Mouse (Mus musculus): ENCODE data around the gene Mmaa. TPM values are rescaled to one million over a fixed set of nuclear protein-coding genes. Genes with fewer than 3 reads are reported as not detected.

The Mmaa gene
- total and polyA plus RNA-seq, 2 experiments from 2014 or later: 9.6 to 14.0 TPM

GRCm38 (mm10) chr8:79288681-79289080 lies 6.1 kb downstream of the Mmaa start:
- no peak overlapping the region for H3K4me3 ChIP-seq (ENCODE audit: low read depth, low read length)

GRCm38 (mm10) chr8:79288250-79288649 lies 6.5 kb downstream of the Mmaa start:
- no peaks in the 10 kb centered on the region; the same call in 1 of the 2 replicates for H3K36me3 ChIP-seq (replicated peaks; ENCODE audit: control insufficient read depth, insufficient read depth, low read length)
- 82% methylated on average over 4 of the region's 4 CpGs for WGBS
- no peak for DNase-seq (ENCODE audit: low spot score)
- no peak overlapping the region for H3K4me2 ChIP-seq (ENCODE audit: low read depth, low read length)
- no peak overlapping the region for H3K27ac ChIP-seq (ENCODE audit: low read depth)
- H3K9ac ChIP-seq (replicated peaks; ENCODE audit: low read depth, low read length): no peak overlapping the region
- no peak for ATAC-seq (ENCODE audit: insufficient read depth, low read depth)
- no peaks in the 10 kb centered on the region for H3K27me3 ChIP-seq (ENCODE audit: control insufficient read depth, insufficient read depth, low read length)
- peaks cover 4% of the 10 kb centered on the region for H3K4me1 ChIP-seq (ENCODE audit: control insufficient read depth, insufficient read depth)
- H3K9me3 ChIP-seq (replicated peaks; ENCODE audit: control insufficient read depth, low read length): no peaks in the 10 kb centered on the region
- H3K4me3 ChIP-seq (ENCODE audit: low read depth, low read length): no peak overlapping the region
- TF ChIP-seq EP300 (IDR thresholded peaks at IDR 0.05; ENCODE audit: low read depth) (no peak), CTCF (IDR thresholded peaks at IDR 0.05; ENCODE audit: low read depth) (no peak)

More at GRCm38 (mm10) chr8:79288681-79289080, 6.1 kb downstream of the Mmaa start:
- Histone ChIP-seq H3K27ac (ENCODE audit: low read depth) (no peak overlapping the region), H3K36me3 (replicated peaks; ENCODE audit: control insufficient read depth, insufficient read depth, low read length) (no peaks in the 10 kb centered on the region; the same call in 1 of the 2 replicates), H3K27me3 (ENCODE audit: control insufficient read depth, insufficient read depth, low read length) (no peaks in the 10 kb centered on the region), H3K4me1 (ENCODE audit: control insufficient read depth, insufficient read depth) (peaks cover 8% of the 10 kb centered on the region), H3K9me3 (replicated peaks; ENCODE audit: control insufficient read depth, low read length) (no peaks in the 10 kb centered on the region), H3K4me2 (ENCODE audit: low read depth, low read length) (no peak overlapping the region), H3K9ac (replicated peaks; ENCODE audit: low read depth, low read length) (no peak overlapping the region)
- WGBS: 72% methylated on average over 2 of the region's 2 CpGs
- DNase-seq (ENCODE audit: low spot score) (no peak), ATAC-seq (ENCODE audit: insufficient read depth, low read depth) (no peak)
- TF ChIP-seq CTCF (IDR thresholded peaks at IDR 0.05; ENCODE audit: low read depth): no peak
- TF ChIP-seq EP300 (IDR thresholded peaks at IDR 0.05; ENCODE audit: low read depth): no peak

- no peak overlapping the region for H3K4me2 ChIP-seq (ENCODE audit: low read depth, low read length)
- H3K4me1 ChIP-seq (ENCODE audit: control insufficient read depth, insufficient read depth): no peaks in the 10 kb centered on the region
- H3K4me3 ChIP-seq (ENCODE audit: low read depth, low read length): no peak overlapping the region
- H3K27me3 ChIP-seq (ENCODE audit: control insufficient read depth, insufficient read depth, low read length): no peaks in the 10 kb centered on the region
- no peak overlapping the region for H3K27ac ChIP-seq (ENCODE audit: low read depth)
- no peaks in the 10 kb centered on the region for H3K9me3 ChIP-seq (replicated peaks; ENCODE audit: control insufficient read depth, low read length)
- H3K9ac ChIP-seq (replicated peaks; ENCODE audit: low read depth, low read length): no peak overlapping the region
- TF ChIP-seq CTCF (IDR thresholded peaks at IDR 0.05; ENCODE audit: low read depth): no peak
- TF ChIP-seq EP300 (IDR thresholded peaks at IDR 0.05; ENCODE audit: low read depth): no peak
- ATAC-seq (ENCODE audit: insufficient read depth, low read depth) (no peak), DNase-seq (ENCODE audit: low spot score) (no peak)
- 87% methylated on average over 3 of the region's 3 CpGs for WGBS
- H3K36me3 ChIP-seq (replicated peaks; ENCODE audit: control insufficient read depth, insufficient read depth, low read length): peaks cover 8% of the 10 kb centered on the region; the same call in 1 of the 2 replicates
These were observed 8.3 kb downstream of the Mmaa start for GRCm38 (mm10) chr8:79286424-79286823.

- H3K9ac ChIP-seq (replicated peaks; ENCODE audit: low read depth, low read length): no peak overlapping the region
- H3K27ac ChIP-seq (ENCODE audit: low read depth): no peak overlapping the region
- H3K4me1 ChIP-seq (ENCODE audit: control insufficient read depth, insufficient read depth): no peaks in the 10 kb centered on the region
- no peaks in the 10 kb centered on the region for H3K9me3 ChIP-seq (replicated peaks; ENCODE audit: control insufficient read depth, low read length)
- peaks cover 16% of the 10 kb centered on the region for H3K36me3 ChIP-seq (replicated peaks; ENCODE audit: control insufficient read depth, insufficient read depth, low read length)
- H3K27me3 ChIP-seq (ENCODE audit: control insufficient read depth, insufficient read depth, low read length): no peaks in the 10 kb centered on the region
- H3K4me3 ChIP-seq (ENCODE audit: low read depth, low read length): no peak overlapping the region
- no peak for ATAC-seq (ENCODE audit: insufficient read depth, low read depth)
- WGBS: 92% methylated on average over 3 of the region's 3 CpGs
- no peak for TF ChIP-seq EP300 (IDR thresholded peaks at IDR 0.05; ENCODE audit: low read depth)
- no peak for DNase-seq (ENCODE audit: low spot score)
- H3K4me2 ChIP-seq (ENCODE audit: low read depth, low read length): no peak overlapping the region
These were observed 10.1 kb downstream of the Mmaa start for GRCm38 (mm10) chr8:79284626-79285025.

GRCm38 (mm10) chr8:79281376-79281890 lies 13.3 kb downstream of the Mmaa start:
- no peaks in the 10 kb centered on the region for H3K9me3 ChIP-seq (replicated peaks; ENCODE audit: control insufficient read depth, low read length)
- H3K4me2 ChIP-seq (ENCODE audit: low read depth, low read length): no peak overlapping the region
- no peak overlapping the region for H3K27ac ChIP-seq (ENCODE audit: low read depth)
- TF ChIP-seq EP300 (IDR thresholded peaks at IDR 0.05; ENCODE audit: low read depth) (no peak), CTCF (IDR thresholded peaks at IDR 0.05; ENCODE audit: low read depth) (no peak)
- H3K4me1 ChIP-seq (ENCODE audit: control insufficient read depth, insufficient read depth): 0 out of 2 replicates have a peak, but pooled peaks cover 4% of the 10 kb centered on the region
- WGBS: 92% methylated on average over 6 of the region's 6 CpGs
- no peak overlapping the region for H3K9ac ChIP-seq (replicated peaks; ENCODE audit: low read depth, low read length)
- H3K27me3 ChIP-seq (ENCODE audit: control insufficient read depth, insufficient read depth, low read length): no peaks in the 10 kb centered on the region
- no peak for DNase-seq (ENCODE audit: low spot score)
- no peak overlapping the region for H3K4me3 ChIP-seq (ENCODE audit: low read depth, low read length)
- H3K36me3 ChIP-seq (replicated peaks; ENCODE audit: control insufficient read depth, insufficient read depth, low read length): peaks cover 29% of the 10 kb centered on the region
- no peak for ATAC-seq (ENCODE audit: insufficient read depth, low read depth)

Measured in heart, postnatal 0 days (tissue).